Comparison of ENCODE assay signal across 14 mouse cellular contexts in the genomic region with DNA sequence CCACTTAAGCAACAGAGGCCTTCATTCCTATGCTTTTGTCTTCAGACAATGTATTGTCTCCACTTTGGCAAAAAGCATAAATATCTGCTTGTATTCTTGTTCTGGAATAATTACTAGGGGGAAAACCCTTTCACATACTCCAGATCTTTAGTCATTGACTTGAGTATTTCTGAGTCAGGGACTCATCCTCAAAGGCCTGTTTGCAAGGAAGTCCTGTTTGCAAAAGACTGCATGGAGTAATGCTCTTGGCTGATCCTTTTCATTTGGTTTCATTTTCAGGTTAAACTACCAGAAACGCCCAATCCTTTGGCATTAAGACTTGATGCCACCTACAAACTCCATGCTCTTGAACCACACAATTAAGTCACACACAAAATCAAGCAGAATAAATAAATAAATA.
"Had no signal": no experiment of that assay in that cellular context is flagged by ENCODE, and none has a peak within 500 bp of the region (broad histone marks: within the 10 kb centered on the region; RNA-seq: fewer than 3 reads in every experiment).

No protein-coding gene starts in this region.

- H3K27me3 ChIP-seq: kidney, embryonic 15.5 days; limb, embryonic 12.5 days; liver, embryonic 15.5 days; midbrain, embryonic 13.5 days had no signal

- H3K4me2 ChIP-seq: kidney, embryonic 15.5 days; limb, embryonic 12.5 days; liver, embryonic 15.5 days; midbrain, embryonic 13.5 days had no signal

- H3K4me3 ChIP-seq: kidney, embryonic 15.5 days; limb, embryonic 12.5 days; liver, embryonic 15.5 days; midbrain, embryonic 13.5 days had no signal

- H3K9me3 ChIP-seq: kidney, embryonic 15.5 days; limb, embryonic 12.5 days; liver, embryonic 15.5 days; midbrain, embryonic 13.5 days had no signal

- H3K36me3 ChIP-seq: kidney, embryonic 15.5 days; limb, embryonic 12.5 days; liver, embryonic 15.5 days; midbrain, embryonic 13.5 days had no signal

- H3K27ac ChIP-seq: kidney, embryonic 15.5 days; limb, embryonic 12.5 days; liver, embryonic 15.5 days; macrophage; midbrain, embryonic 13.5 days had no signal

- ATAC-seq: midbrain, embryonic 13.5 days had no signal

- H3K9ac ChIP-seq: kidney, embryonic 15.5 days; limb, embryonic 12.5 days; liver, embryonic 15.5 days; midbrain, embryonic 13.5 days had no signal

- DNase-seq: kidney, adult 18-20 months; kidney, postnatal 14 days; liver; lung, adult 2 months; lung, postnatal 10 days; right cerebral cortex, adult 18-20 months; right cerebral cortex, postnatal 25 days; thymus, adult 2 months; thymus, postnatal 25 days had no signal

- H3K4me1 ChIP-seq: limb, embryonic 12.5 days; midbrain, embryonic 13.5 days had no signal
